Comparison of ENCODE assay signal across 29 mouse cellular contexts in the genomic region with DNA sequence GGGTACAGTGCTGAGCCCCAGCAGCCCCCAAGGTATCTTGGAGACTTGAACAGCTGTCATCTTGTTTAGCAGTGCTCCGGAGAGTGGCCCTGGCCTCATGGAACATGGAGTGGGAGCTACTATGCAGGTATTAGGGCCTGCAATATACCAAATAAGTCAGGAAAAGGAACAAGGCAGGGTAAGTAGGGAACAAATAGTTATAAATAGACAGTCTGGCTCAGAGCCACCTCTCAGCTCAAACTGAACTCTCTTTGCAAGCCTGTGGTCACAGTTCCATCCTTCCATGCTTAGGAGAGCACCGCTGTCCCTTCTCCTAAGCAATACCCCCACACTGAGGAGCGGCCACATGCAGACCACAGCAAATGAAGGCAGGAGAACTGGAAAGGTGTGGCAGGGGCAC. TPM values are rescaled to one million over a fixed set of nuclear protein-coding genes. Genes with fewer than 3 reads are reported as not detected.
DNase-seq lines count a peak whose midpoint lies in the region; TF ChIP-seq lines count a peak whose summit lies in the region.
"Had no signal": no experiment of that assay in that cellular context is flagged by ENCODE, and none has a peak within 500 bp of the region (broad histone marks: within the 10 kb centered on the region; RNA-seq: fewer than 3 reads in every experiment).

No protein-coding gene starts in this region.

- intact Hi-C loops in heart, postnatal 10 days (cut with DNase I), result no loop called here

- no peak overlapping the region for H3K4me3 ChIP-seq in heart, embryonic 10.5 days
- H3K4me3 ChIP-seq in layer of hippocampus, adult 2 months, result no peak overlapping the region
- H3K4me3 ChIP-seq: forebrain, embryonic 13.5 days; hindbrain, embryonic 10.5 days; hindbrain, embryonic 15.5 days; kidney, embryonic 15.5 days had no signal

- H3K27me3 ChIP-seq in heart, embryonic 10.5 days (ENCODE audit: insufficient read depth, poor library complexity, severe bottlenecking), result no peaks in the 10 kb centered on the region
- H3K27me3 ChIP-seq: CH12.LX; forebrain, embryonic 13.5 days; hindbrain, embryonic 15.5 days; kidney, embryonic 15.5 days had no signal

- peaks cover 16% of the 10 kb centered on the region; the same call in 1 of the 2 replicates for H3K4me1 ChIP-seq in heart, embryonic 10.5 days
- H3K4me1 ChIP-seq: forebrain, embryonic 13.5 days; hindbrain, embryonic 10.5 days; hindbrain, embryonic 15.5 days; kidney, embryonic 15.5 days had no signal

- H3K27ac ChIP-seq in heart, embryonic 10.5 days, result no peak overlapping the region
- peak overlapping the region; percentile 28; the same call in 1 of the 2 replicates for H3K27ac ChIP-seq in layer of hippocampus, adult 2 months
- H3K27ac ChIP-seq: forebrain, embryonic 13.5 days; hindbrain, embryonic 10.5 days; hindbrain, embryonic 15.5 days; kidney, embryonic 15.5 days; liver, embryonic 14.5 days had no signal

- DNase-seq in cerebellum, adult 18-20 months, result peak; percentile 30 to 38
- DNase-seq in cerebellum, postnatal 4 days (ENCODE audit: low spot score in 2 of 2), result no peak
- peak; percentile 41 to 55 for DNase-seq in heart, adult 18-20 months
- no peak for DNase-seq in heart, embryonic 10.5 days (ENCODE audit: low spot score)
- DNase-seq in layer of hippocampus, adult 2 months (ENCODE audit: low spot score in 2 of 2), result no peak
- no peak for DNase-seq in layer of hippocampus, adult 8-10 months (ENCODE audit: low spot score in 2 of 2)
- peak; percentile 51 to 56 for DNase-seq in heart, postnatal 10 days
- DNase-seq in embryo, embryonic 11 days, result no peak
- DNase-seq: adrenal gland, postnatal 10 days; cerebellum, adult 11 months; cerebellum, postnatal 10 days; gastrocnemius, postnatal 36 days; kidney, adult 11 months; kidney, postnatal 25 days; layer of hippocampus, postnatal 36 days; liver; lung, adult 2 months; lung, postnatal 10 days; right cerebral cortex, adult 18-20 months; spleen, adult 18-20 months; thymus, postnatal 25 days had no signal

- H3K36me3 ChIP-seq in heart, embryonic 10.5 days, result peaks cover 51% of the 10 kb centered on the region

- 91% methylated on average over 3 of the region's 3 CpGs for WGBS in heart, embryonic 10.5 days

- TF ChIP-seq CTCF in layer of hippocampus, adult 2 months (conservative IDR thresholded peaks at IDR 0.05), result no peak

- H3K9me3 ChIP-seq in heart, embryonic 10.5 days, result no peaks in the 10 kb centered on the region
- H3K9me3 ChIP-seq: forebrain, embryonic 13.5 days; hindbrain, embryonic 10.5 days; hindbrain, embryonic 15.5 days; kidney, embryonic 15.5 days had no signal

RNA-seq across cellular contexts. Expression of a gene that starts 22.6 kb away (rescaled TPM):
- 10 to 100 TPM; 18.9 to 22.9 TPM for total RNA-seq in heart, adult 18-20 months (2021)
- polyA plus RNA-seq in heart, embryonic 10.5 days (2016; fragmentation: Nextera tagmentation; extraction: Ambion mirVana), result 69.0 and 70.8 TPM in 2 replicates
- 10 to 100 TPM; 13.6 to 13.7 TPM for total RNA-seq in layer of hippocampus, adult 2 months (2021)
- 10 to 100 TPM; 14.7 to 38.7 (median 26.7) TPM for total RNA-seq in layer of hippocampus, adult 8-10 months (2022)
- total RNA-seq in heart, postnatal 10 days (2021), result 10 to 100 TPM; 37.3 to 38.9 TPM
- total RNA-seq: neutrophil, adult 5-6 weeks had no signal

RNA-seq across cellular contexts. Expression of a gene that starts 22.7 kb away (rescaled TPM):
- total RNA-seq in heart, adult 18-20 months (2021), result 10 to 100 TPM; 82.3 to 97.7 TPM
- 73.2 and 74.5 TPM in 2 replicates for polyA plus RNA-seq in heart, embryonic 10.5 days (2016; fragmentation: Nextera tagmentation; extraction: Ambion mirVana)
- total RNA-seq in layer of hippocampus, adult 2 months (2021), result 10 to 100 TPM; 38.7 TPM
- 10 to 100 TPM; 32.4 to 40.6 (median 35.1) TPM for total RNA-seq in layer of hippocampus, adult 8-10 months (2022)
- total RNA-seq in heart, postnatal 10 days (2021), result 10 to 100 TPM; 59.8 to 65.5 TPM

RNA-seq across cellular contexts. Expression of a gene that starts 30.4 kb away (rescaled TPM):
- 100 to 1,000 TPM; 320 to 330 TPM for total RNA-seq in heart, adult 18-20 months (2021)
- polyA plus RNA-seq in heart, embryonic 10.5 days (2016; fragmentation: Nextera tagmentation; extraction: Ambion mirVana), result 23.1 and 38.2 TPM in 2 replicates
- total RNA-seq in layer of hippocampus, adult 2 months (2021), result 10 to 100 TPM; 23.4 to 25.1 TPM
- 10 to 100 TPM; 27.3 to 42.2 (median 32.0) TPM for total RNA-seq in layer of hippocampus, adult 8-10 months (2022)
- total RNA-seq in heart, postnatal 10 days (2021), result 100 to 1,000 TPM; 297 to 312 TPM

RNA-seq across cellular contexts. Expression of a gene that starts 36.7 kb away (rescaled TPM):
- total RNA-seq in heart, adult 18-20 months (2021), result 10 to 100 TPM; 22.5 to 23.3 TPM
- 14.0 and 14.6 TPM in 2 replicates for polyA plus RNA-seq in heart, embryonic 10.5 days (2016; fragmentation: Nextera tagmentation; extraction: Ambion mirVana)
- 1 to 10 TPM; 4.1 to 6.7 TPM for total RNA-seq in layer of hippocampus, adult 2 months (2021)
- 1 to 10 TPM; 4.0 to 5.8 (median 4.9) TPM for total RNA-seq in layer of hippocampus, adult 8-10 months (2022)
- total RNA-seq in heart, postnatal 10 days (2021), result 10 to 100 TPM; 23.2 to 26.1 TPM
- total RNA-seq: CH12.LX had no signal
- polyA plus RNA-seq: inflammation-experienced regulatory T-cells, adult 6 months had no signal

RNA-seq across cellular contexts. Expression of a gene that starts 42.1 kb away (rescaled TPM):
- total RNA-seq in heart, adult 18-20 months (2021), result 10 to 100 TPM; 48.2 to 50.9 TPM
- 40.5 and 45.3 TPM in 2 replicates for polyA plus RNA-seq in heart, embryonic 10.5 days (2016; fragmentation: Nextera tagmentation; extraction: Ambion mirVana)
- total RNA-seq in layer of hippocampus, adult 2 months (2021), result 10 to 100 TPM; 83.1 to 85.1 TPM
- 10 to 100 TPM; 74.8 to 80.6 (median 76.0) TPM for total RNA-seq in layer of hippocampus, adult 8-10 months (2022)
- total RNA-seq in heart, postnatal 10 days (2021), result 10 to 100 TPM; 32.7 to 37.3 TPM

Comparison
In these comparisons a context has a peak if more than half of its experiments do, and no peak if none do; other contexts are left out.
1. DNase-seq: peak in cerebellum, adult 18-20 months (2 of 2), heart, adult 18-20 months (2 of 2) and heart, postnatal 10 days (2 of 2); none in cerebellum, postnatal 4 days (0 of 2), heart, embryonic 10.5 days (single experiment), layer of hippocampus, adult 2 months (0 of 2), layer of hippocampus, adult 8-10 months (0 of 2) and embryo, embryonic 11 days (single experiment).
2. RNA of a gene that starts 30.4 kb away (total RNA-seq): 320 to 330 TPM in heart, adult 18-20 months and 297 to 312 TPM in heart, postnatal 10 days; 27.3 to 42.2 TPM in layer of hippocampus, adult 8-10 months and 23.4 to 25.1 TPM in layer of hippocampus, adult 2 months; every median in the first group is over 4 times any median in the second.